Mouse (Mus musculus): ENCODE results near the gene Elmo1. TPM values are rescaled to one million over a fixed set of nuclear protein-coding genes. Genes with fewer than 3 reads are reported as not detected.

Elmo1 gene
- polyA plus RNA-seq, 1 experiment from 2014 or later = 11.2 TPM

GRCm38 (mm10) chr13:20181321-20181720 lies 90.9 kb downstream of the Elmo1 start:
- Histone ChIP-seq H3K4me2 (no peak overlapping the region), H3K4me1 (0 out of 2 replicates have a peak, but pooled peaks cover 7% of the 10 kb centered on the region), H3K4me3 (replicated peaks) (no peak overlapping the region), H3K27ac (no peak overlapping the region), H3K9ac (no peak overlapping the region), H3K27me3 (replicated peaks) (no peaks in the 10 kb centered on the region), H3K9me3 (no peaks in the 10 kb centered on the region), H3K36me3 (no peaks in the 10 kb centered on the region)
- 53% methylated on average over 4 of the region's 4 CpGs for WGBS
- ATAC-seq (ENCODE audit: insufficient read depth, low FRiP score, low read depth) = no peak

- Histone ChIP-seq H3K9ac (no peak overlapping the region), H3K4me3 (replicated peaks) (no peak overlapping the region), H3K27me3 (replicated peaks) (no peaks in the 10 kb centered on the region), H3K9me3 (no peaks in the 10 kb centered on the region), H3K4me1 (0 out of 2 replicates have a peak, but pooled peaks cover 7% of the 10 kb centered on the region), H3K4me2 (no peak overlapping the region), H3K27ac (peak overlapping the region; percentile 41; the same call in 1 of the 2 replicates), H3K36me3 (no peaks in the 10 kb centered on the region)
- ATAC-seq (ENCODE audit: insufficient read depth, low FRiP score, low read depth) = peak; percentile 50
- WGBS = 56% methylated on average over 6 of the region's 6 CpGs
These were observed 91.9 kb downstream of the Elmo1 start for GRCm38 (mm10) chr13:20182239-20182825.

- Histone ChIP-seq H3K9ac (no peak overlapping the region), H3K4me2 (no peak overlapping the region), H3K27me3 (replicated peaks) (no peaks in the 10 kb centered on the region), H3K27ac (peak overlapping the region; percentile 9), H3K4me1 (peaks cover 13% of the 10 kb centered on the region; the same call in 1 of the 2 replicates), H3K36me3 (no peaks in the 10 kb centered on the region), H3K9me3 (no peaks in the 10 kb centered on the region), H3K4me3 (replicated peaks) (no peak overlapping the region)
- ATAC-seq (ENCODE audit: insufficient read depth, low FRiP score, low read depth) = peak; percentile 53; the same call in 1 of the 2 replicates
- 24% methylated on average over 9 of the region's 9 CpGs for WGBS
These were observed 93.3 kb downstream of the Elmo1 start for GRCm38 (mm10) chr13:20183512-20184238.

- H3K4me1 ChIP-seq = peaks cover 13% of the 10 kb centered on the region; the same call in 1 of the 2 replicates
- 0 out of 2 replicates have a peak, but pooled peaks have one; percentile 19 for ATAC-seq (ENCODE audit: insufficient read depth, low FRiP score, low read depth)
- H3K4me2 ChIP-seq = no peak overlapping the region
These were observed 94.0 kb downstream of the Elmo1 start for GRCm38 (mm10) chr13:20184239-20185033.

GRCm38 (mm10) chr13:20185034-20185846 lies 94.8 kb downstream of the Elmo1 start:
- Histone ChIP-seq H3K4me2 (no peak overlapping the region), H3K9ac (no peak overlapping the region), H3K9me3 (no peaks in the 10 kb centered on the region), H3K27ac (peak overlapping the region; percentile 28), H3K4me1 (peaks cover 13% of the 10 kb centered on the region; the same call in 1 of the 2 replicates), H3K27me3 (replicated peaks) (no peaks in the 10 kb centered on the region), H3K4me3 (replicated peaks) (no peak overlapping the region), H3K36me3 (no peaks in the 10 kb centered on the region)
- 80% methylated on average over 20 of the region's 20 CpGs for WGBS
- no peak for ATAC-seq (ENCODE audit: insufficient read depth, low FRiP score, low read depth)

More at GRCm38 (mm10) chr13:20184239-20185033, 94.0 kb downstream of the Elmo1 start:
- Histone ChIP-seq H3K4me3 (replicated peaks) (no peak overlapping the region), H3K27me3 (replicated peaks) (no peaks in the 10 kb centered on the region), H3K27ac (peak overlapping the region; percentile 28), H3K9ac (no peak overlapping the region), H3K9me3 (no peaks in the 10 kb centered on the region), H3K36me3 (no peaks in the 10 kb centered on the region)
- WGBS = 61% methylated on average over 13 of the region's 13 CpGs

GRCm38 (mm10) chr13:20185847-20186213 lies 95.4 kb downstream of the Elmo1 start:
- no peaks in the 10 kb centered on the region for H3K27me3 ChIP-seq (replicated peaks)
- ATAC-seq (ENCODE audit: insufficient read depth, low FRiP score, low read depth) = no peak
- peaks cover 13% of the 10 kb centered on the region; the same call in 1 of the 2 replicates for H3K4me1 ChIP-seq
- H3K9me3 ChIP-seq = no peaks in the 10 kb centered on the region
- H3K4me3 ChIP-seq (replicated peaks) = no peak overlapping the region
- no peak overlapping the region for H3K4me2 ChIP-seq
- no peaks in the 10 kb centered on the region for H3K36me3 ChIP-seq
- 84% methylated on average over 4 of the region's 4 CpGs for WGBS
- H3K9ac ChIP-seq = no peak overlapping the region
- H3K27ac ChIP-seq = no peak overlapping the region

- Histone ChIP-seq H3K9me3 (no peaks in the 10 kb centered on the region), H3K36me3 (no peaks in the 10 kb centered on the region), H3K4me2 (no peak overlapping the region), H3K4me3 (replicated peaks) (no peak overlapping the region), H3K4me1 (peaks cover 6% of the 10 kb centered on the region; the same call in 1 of the 2 replicates), H3K9ac (no peak overlapping the region), H3K27ac (no peak overlapping the region), H3K27me3 (replicated peaks) (no peaks in the 10 kb centered on the region)
- ATAC-seq (ENCODE audit: insufficient read depth, low FRiP score, low read depth) = no peak
- 68% methylated on average over 2 of the region's 2 CpGs for WGBS
These were observed 97.3 kb downstream of the Elmo1 start for GRCm38 (mm10) chr13:20187647-20188046.

GRCm38 (mm10) chr13:20192009-20192584 lies 101.7 kb downstream of the Elmo1 start:
- Histone ChIP-seq H3K36me3 (no peaks in the 10 kb centered on the region), H3K27ac (no peak overlapping the region), H3K9ac (no peak overlapping the region), H3K9me3 (no peaks in the 10 kb centered on the region), H3K4me2 (no peak overlapping the region), H3K27me3 (replicated peaks) (no peaks in the 10 kb centered on the region), H3K4me1 (peaks cover 6% of the 10 kb centered on the region; the same call in 1 of the 2 replicates), H3K4me3 (replicated peaks) (no peak overlapping the region)
- WGBS = 82% methylated on average over 6 of the region's 6 CpGs
- ATAC-seq (ENCODE audit: insufficient read depth, low FRiP score, low read depth) = no peak

- Histone ChIP-seq H3K4me2 (no peak overlapping the region), H3K27ac (no peak overlapping the region), H3K36me3 (no peaks in the 10 kb centered on the region), H3K9ac (no peak overlapping the region), H3K9me3 (no peaks in the 10 kb centered on the region), H3K27me3 (replicated peaks) (no peaks in the 10 kb centered on the region), H3K4me3 (replicated peaks) (no peak overlapping the region), H3K4me1 (no peaks in the 10 kb centered on the region)
- no peak for ATAC-seq (ENCODE audit: insufficient read depth, low FRiP score, low read depth)
- WGBS = 39% methylated on average over 2 of the region's 2 CpGs
These were observed 110.2 kb downstream of the Elmo1 start for GRCm38 (mm10) chr13:20200582-20200981.

GRCm38 (mm10) chr13:20202617-20203016 lies 112.2 kb downstream of the Elmo1 start:
- Histone ChIP-seq H3K4me2 (no peak overlapping the region), H3K27ac (no peak overlapping the region), H3K27me3 (replicated peaks) (no peaks in the 10 kb centered on the region), H3K9ac (no peak overlapping the region), H3K4me1 (no peaks in the 10 kb centered on the region), H3K4me3 (replicated peaks) (no peak overlapping the region), H3K36me3 (no peaks in the 10 kb centered on the region), H3K9me3 (no peaks in the 10 kb centered on the region)
- ATAC-seq (ENCODE audit: insufficient read depth, low FRiP score, low read depth) = no peak
- whole genome bisulfite sequencing = 80% methylated on average over 4 of the region's 4 CpGs

GRCm38 (mm10) chr13:20204165-20204564 lies 113.8 kb downstream of the Elmo1 start:
- Histone ChIP-seq H3K27me3 (replicated peaks) (no peaks in the 10 kb centered on the region), H3K9ac (no peak overlapping the region), H3K4me3 (replicated peaks) (no peak overlapping the region), H3K9me3 (no peaks in the 10 kb centered on the region), H3K4me2 (no peak overlapping the region), H3K36me3 (no peaks in the 10 kb centered on the region), H3K4me1 (no peaks in the 10 kb centered on the region), H3K27ac (no peak overlapping the region)
- no peak for ATAC-seq (ENCODE audit: insufficient read depth, low FRiP score, low read depth)

All from stomach, embryonic 15.5 days (tissue).